Mouse (Mus musculus) neural tube, embryonic 10.5 days (tissue): ENCODE data around the gene Aig1.

ENCODE experiments used
- DNase-seq: peaks from one replicate; pipeline ENCODE4 v3.0.0-alpha.2; 2017; ENCODE audit warnings: low spot score; ENCODE audit errors: extremely low spot score

Aig1 gene

DNA sequence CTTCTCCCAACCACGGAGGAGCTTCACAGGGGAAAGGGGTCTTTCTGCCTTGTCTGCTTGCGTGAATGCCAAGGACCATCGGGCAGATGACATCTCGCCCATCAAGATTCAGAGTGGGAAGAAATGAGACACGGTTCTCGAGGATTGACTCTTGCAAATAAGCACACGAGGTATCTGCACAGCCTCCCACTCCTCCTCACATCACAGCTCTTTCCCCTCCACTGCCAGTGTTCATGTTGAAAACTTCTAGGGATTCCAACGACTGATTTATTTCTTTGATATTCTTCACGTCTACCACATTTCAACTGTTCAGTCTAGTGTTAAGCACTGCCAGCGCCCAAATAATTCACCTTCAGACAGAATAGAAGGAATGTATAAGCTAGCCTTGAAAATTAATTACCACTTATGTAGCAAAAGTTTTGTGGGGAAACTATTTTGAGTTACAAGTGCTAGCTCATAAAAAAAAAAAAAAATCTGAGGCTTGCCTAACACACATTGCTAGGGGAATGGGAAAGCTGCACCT, 86.5 kb downstream of the Aig1 start:
- DNase-seq = no peak

GRCm38 (mm10) chr10:13776014-13776413, 92.8 kb downstream of the Aig1 start:
- DNase-seq = no peak

GRCm38 (mm10) chr10:13775411-13775810, 93.4 kb downstream of the Aig1 start:
- no peak for DNase-seq

DNA sequence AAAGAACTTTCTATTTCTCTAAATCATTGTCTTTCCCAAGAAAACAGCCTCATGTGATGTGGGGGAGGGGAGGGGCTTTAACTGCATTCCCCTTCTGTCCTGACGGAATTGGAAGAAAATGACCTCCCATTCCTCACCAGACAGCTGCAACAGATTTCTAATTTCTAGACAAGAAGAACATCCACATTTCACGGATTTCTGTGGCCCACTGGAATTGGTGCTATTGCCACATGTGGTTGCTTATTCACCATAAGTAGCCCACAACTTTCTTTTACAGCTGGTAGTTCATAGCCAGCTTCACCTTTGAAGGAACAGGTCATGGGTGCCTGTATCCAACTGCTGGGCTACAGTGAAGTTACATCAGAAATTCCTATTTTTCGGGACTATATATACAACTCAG, 93.9 kb downstream of the Aig1 start:
- no peak for DNase-seq

GRCm38 (mm10) chr10:13770720-13771119, 98.1 kb downstream of the Aig1 start:
- DNase-seq = no peak

GRCm38 (mm10) chr10:13769789-13770188, 99.0 kb downstream of the Aig1 start:
- DNase-seq = no peak

- DNase-seq = no peak
Observed at GRCm38 (mm10) chr10:13768866-13769265, 99.9 kb downstream of the Aig1 start.

DNA sequence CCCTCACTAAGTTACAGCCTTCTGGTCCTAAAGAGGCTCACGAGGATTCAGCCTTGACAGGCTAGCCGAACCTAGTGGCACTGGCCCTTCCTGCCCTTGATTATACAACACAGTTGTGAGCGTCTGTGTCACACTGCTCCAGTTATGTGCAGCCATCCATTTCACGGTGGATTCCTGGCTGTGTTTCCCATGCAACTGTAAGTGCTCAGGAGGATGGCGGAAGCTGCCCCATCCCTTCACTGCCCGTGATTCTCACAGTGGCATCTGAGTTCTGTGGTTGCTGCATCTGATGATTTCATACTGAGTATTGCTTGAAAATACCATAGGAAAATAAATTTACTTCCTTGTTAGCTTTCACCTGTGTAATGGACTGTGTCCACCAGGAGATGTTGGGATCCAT, 101.7 kb downstream of the Aig1 start:
- DNase-seq = no peak

- DNase-seq = no peak
Observed at GRCm38 (mm10) chr10:13763151-13763550, 105.6 kb downstream of the Aig1 start.

DNA sequence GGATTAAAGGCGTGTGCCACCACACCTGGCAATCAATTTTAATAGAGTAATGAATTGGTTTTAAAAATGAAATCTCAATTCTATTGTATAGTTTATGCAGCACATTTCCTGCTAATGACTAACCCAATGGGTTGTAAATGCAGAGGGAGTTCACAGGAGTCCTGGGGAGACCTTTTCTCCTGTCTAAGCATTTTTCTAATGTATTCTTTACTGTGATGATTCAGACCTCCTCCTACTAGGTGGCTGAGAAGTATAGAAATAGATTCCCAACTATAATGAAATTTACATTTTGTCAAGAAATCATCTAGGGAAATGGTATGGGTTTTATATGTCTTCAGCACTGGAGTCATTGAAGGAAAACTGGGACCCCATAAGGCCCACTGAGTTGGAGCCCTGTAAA, 114.1 kb downstream of the Aig1 start:
- DNase-seq = no peak

GRCm38 (mm10) chr10:13753777-13754176, 115.0 kb downstream of the Aig1 start:
- DNase-seq = no peak

GRCm38 (mm10) chr10:13739494-13740140, 129.2 kb downstream of the Aig1 start:
- no peak for DNase-seq

DNA sequence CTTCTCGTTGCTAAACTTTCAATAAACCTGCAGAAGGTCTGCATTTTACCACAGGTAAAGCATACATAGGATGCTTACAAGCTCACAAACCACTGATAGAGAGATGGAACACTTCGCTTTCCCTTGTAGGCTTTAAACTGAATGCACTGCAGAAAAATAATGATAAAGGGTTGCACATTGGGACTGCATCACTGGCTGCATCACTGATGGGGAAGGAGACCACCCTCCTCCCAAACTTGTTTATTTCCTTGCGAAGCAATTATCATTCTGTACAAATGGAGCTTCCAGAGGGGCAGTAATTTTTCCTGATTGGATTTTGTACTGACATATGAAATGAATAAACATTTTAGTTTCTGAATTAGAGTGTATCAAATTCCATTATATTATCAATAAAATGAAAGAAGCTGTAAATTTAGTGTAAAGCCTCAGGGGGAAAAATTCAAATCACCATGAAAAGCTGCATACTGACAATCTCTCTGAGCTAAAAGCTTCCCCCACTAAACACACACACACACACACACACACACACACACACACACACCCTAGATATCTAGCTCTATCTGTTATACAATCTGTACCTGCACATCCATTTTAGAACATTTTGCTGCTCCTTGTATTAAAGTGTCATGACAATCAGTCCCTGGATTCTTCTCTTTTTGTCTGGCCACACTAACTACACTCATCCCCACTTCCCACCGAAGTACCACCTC, 138.6 kb downstream of the Aig1 start:
- no peak for DNase-seq

GRCm38 (mm10) chr10:13727676-13728075, 141.1 kb downstream of the Aig1 start:
- DNase-seq = no peak

GRCm38 (mm10) chr10:13726206-13726605, 142.6 kb downstream of the Aig1 start:
- no peak for DNase-seq

DNA sequence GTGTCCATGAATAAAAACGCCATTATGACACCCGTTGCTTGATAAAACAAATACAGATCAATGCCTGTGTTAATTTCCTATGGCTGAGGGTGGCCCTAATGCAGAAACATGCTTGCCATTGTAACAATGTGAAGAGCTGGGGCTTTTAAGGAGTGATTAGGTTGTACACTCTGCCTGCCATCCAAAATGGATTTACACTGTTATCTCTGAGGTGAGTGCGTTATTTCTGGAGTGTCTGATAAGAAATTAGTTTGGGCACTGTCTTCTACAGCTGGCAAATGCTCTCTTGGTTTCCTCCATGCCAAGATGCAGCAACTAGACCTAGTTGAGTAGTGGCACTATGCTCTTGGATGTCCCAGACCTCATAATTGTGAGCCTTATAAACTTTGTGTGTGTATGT, 143.5 kb downstream of the Aig1 start:
- DNase-seq = no peak

GRCm38 (mm10) chr10:13716132-13716531, 152.6 kb downstream of the Aig1 start:
- no peak for DNase-seq

- no peak for DNase-seq
Observed at GRCm38 (mm10) chr10:13715584-13715983, 153.2 kb downstream of the Aig1 start.

- no peak for DNase-seq
Observed at GRCm38 (mm10) chr10:13714920-13715293, 153.9 kb downstream of the Aig1 start.

- DNase-seq = peak; percentile 42
Observed at GRCm38 (mm10) chr10:13714199-13714919, 154.4 kb downstream of the Aig1 start.

GRCm38 (mm10) chr10:13713711-13714110, 155.1 kb downstream of the Aig1 start:
- DNase-seq = no peak

DNA sequence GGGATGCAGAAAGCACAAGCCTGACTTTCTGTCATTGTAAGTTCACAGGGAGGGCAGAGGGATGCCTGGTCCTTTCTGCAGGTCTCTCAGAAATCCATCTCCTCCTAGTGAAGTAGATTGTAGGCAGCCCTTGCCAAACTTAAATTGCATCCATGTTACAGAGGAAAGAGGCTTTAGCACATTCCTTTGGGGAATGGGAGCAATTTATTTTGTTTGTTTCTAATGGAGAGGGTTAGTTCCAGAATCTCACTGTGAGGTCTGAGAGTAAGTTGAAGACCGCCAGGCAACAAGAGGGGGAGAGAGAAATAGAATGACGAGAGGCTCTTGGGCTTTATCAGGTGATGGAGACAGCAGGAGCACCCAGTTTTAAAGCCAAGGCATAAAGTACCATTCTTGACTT, 155.7 kb downstream of the Aig1 start:
- DNase-seq = no peak
